Mouse (Mus musculus) lung, postnatal 0 days (tissue): ENCODE measurements at regions not wholly inside any gene's neighbourhood (a gene's known extent, or its start where the extent isn't known, plus 50 kb on each side); places are given as distances from the start of the nearest gene placed in this dataset.

Source experiments
- ATAC-seq: fragments of 200-750 bp; cut with Nextera tagmentation; 2 replicates; pipeline ENCODE4 v1.8.0; 2017; ENCODE audit warnings: moderate library complexity
- DNase-seq: peaks from one replicate; pipeline ENCODE4 v3.0.0-alpha.2; 2016; ENCODE audit warnings: low spot score
- H3K27ac ChIP-seq: fragments of 300-500 bp; sonication (generic); 2 replicates; pipeline ENCODE4 v1.5.1; 2014; ENCODE audit warnings: antibody characterized with exemption, mild to moderate bottlenecking, low read length, mixed read lengths
- H3K27me3 ChIP-seq: fragments of 300-500 bp; sonication (generic); replicated peaks from 2 replicates; pipeline ENCODE4 v1.6.1; 2014; ENCODE audit warnings: low read length, mixed read lengths; ENCODE audit not compliant: insufficient read depth
- H3K36me3 ChIP-seq: fragments of 300-500 bp; sonication (generic); 2 replicates; pipeline ENCODE4 v1.6.1; 2014; ENCODE audit warnings: low read length, mixed read lengths; ENCODE audit not compliant: insufficient read depth
- H3K4me1 ChIP-seq: fragments of 300-500 bp; sonication (generic); 2 replicates; pipeline ENCODE4 v1.6.1; 2014; ENCODE audit warnings: antibody characterized with exemption, low read depth, low read length, mixed read lengths; ENCODE audit not compliant: insufficient read depth
- H3K4me2 ChIP-seq: fragments of 300-500 bp; sonication (generic); replicated peaks from 2 replicates; pipeline ENCODE4 v1.6.1; 2014; ENCODE audit warnings: low read depth, mild to moderate bottlenecking, low read length, moderate library complexity, mixed read lengths
- H3K4me3 ChIP-seq: fragments of 300-500 bp; sonication (generic); 2 replicates; pipeline ENCODE4 v1.5.1; 2014; ENCODE audit warnings: low read depth, low read length
- H3K9ac ChIP-seq: fragments of 300-500 bp; sonication (generic); replicated peaks from 2 replicates; pipeline ENCODE4 v1.6.1; 2014; ENCODE audit warnings: low read depth, mild to moderate bottlenecking
- H3K9me3 ChIP-seq: fragments of 300-500 bp; sonication (generic); 2 replicates; pipeline ENCODE4 v1.6.1; 2016; ENCODE audit warnings: low read length, mixed read lengths
- CTCF ChIP-seq: IDR thresholded peaks from 2 replicates; pipeline ENCODE4 v1.5.1; 2016; ENCODE audit warnings: antibody characterized with exemption, mild to moderate bottlenecking
- EP300 ChIP-seq: IDR thresholded peaks from 2 replicates; pipeline ENCODE4 v1.6.1; 2016; ENCODE audit warnings: antibody characterized with exemption, mild to moderate bottlenecking, control low read depth
- WGBS: fragments of 180-500 bp; shearing (Covaris S2); extraction: QIAGEN DNeasy Blood & Tissue Kit; methylation state at CpG from one replicate; pipeline ENCODE4 v1.1.7; 2014; 5-methylcytosine and 5-hydroxymethylcytosine counted together

GRCm38 (mm10) chr6:16141009-16141408 lies 420.5 kb downstream of the Mdfic start:
- ATAC-seq = no peak
- Histone ChIP-seq H3K27ac (no peak overlapping the region), H3K9me3 (no peaks in the 10 kb centered on the region), H3K4me1 (no peaks in the 10 kb centered on the region), H3K27me3 (no peaks in the 10 kb centered on the region), H3K36me3 (no peaks in the 10 kb centered on the region), H3K4me2 (no peak overlapping the region), H3K4me3 (no peak overlapping the region), H3K9ac (no peak overlapping the region)
- TF ChIP-seq EP300 (no peak), CTCF (no peak)
- 57% methylated on average over 3 of the region's 3 CpGs for WGBS
- DNase-seq = no peak

DNA sequence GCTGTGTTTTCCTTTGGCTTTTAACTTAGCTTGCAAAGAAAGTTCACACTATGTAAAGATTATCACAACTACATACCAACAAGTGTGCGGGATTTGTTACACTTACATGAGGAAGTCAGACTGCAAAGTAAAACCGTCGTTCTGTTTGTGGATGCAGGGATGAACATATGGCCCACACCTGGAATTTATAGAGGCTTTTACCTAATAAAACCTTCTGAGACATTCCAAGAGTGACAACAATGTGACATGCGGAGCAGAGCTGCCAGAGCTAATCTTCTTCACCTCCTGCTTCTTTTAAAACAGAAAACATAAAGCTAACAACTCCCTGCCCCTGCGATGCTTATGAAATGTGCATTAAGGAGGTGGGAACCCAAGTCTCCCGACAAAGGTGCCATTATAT lies 424.1 kb downstream of the Mdfic start:
- TF ChIP-seq CTCF = no peak
- TF ChIP-seq EP300 = no peak
- no peaks in the 10 kb centered on the region for H3K4me1 ChIP-seq
- H3K9me3 ChIP-seq = no peaks in the 10 kb centered on the region
- H3K4me3 ChIP-seq = no peak overlapping the region
- no peaks in the 10 kb centered on the region for H3K27me3 ChIP-seq
- DNase-seq (no peak), ATAC-seq (no peak)
- H3K36me3 ChIP-seq = no peaks in the 10 kb centered on the region
- H3K4me2 ChIP-seq = no peak overlapping the region
- no peak overlapping the region for H3K9ac ChIP-seq
- H3K27ac ChIP-seq = no peak overlapping the region
- WGBS = 45% methylated on average over 6 of the region's 6 CpGs

DNA sequence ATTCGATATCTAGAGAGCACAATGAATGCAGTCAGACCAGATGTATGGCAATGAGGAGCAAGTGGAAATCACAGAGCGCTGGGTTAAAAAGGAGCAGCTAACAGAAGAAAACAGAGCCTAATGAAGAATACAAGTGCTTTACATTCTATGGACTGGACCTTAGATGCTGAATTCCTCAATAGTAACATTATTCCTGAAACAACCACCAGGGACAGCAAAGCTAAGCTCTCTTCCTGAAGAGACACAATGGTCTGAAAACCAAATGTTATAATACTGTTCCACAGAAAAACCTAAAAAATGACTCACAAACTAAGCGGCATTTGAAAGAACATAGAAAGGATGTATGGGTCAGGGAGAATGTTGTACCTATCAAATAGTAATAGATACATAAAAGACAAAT lies 430.1 kb downstream of the Mdfic start:
- TF ChIP-seq EP300 (no peak), CTCF (peak; percentile 49)
- WGBS = 85% methylated on average over 3 of the region's 3 CpGs
- Histone ChIP-seq H3K27me3 (no peaks in the 10 kb centered on the region), H3K4me2 (no peak overlapping the region), H3K9ac (no peak overlapping the region), H3K27ac (no peak overlapping the region), H3K36me3 (no peaks in the 10 kb centered on the region), H3K4me1 (no peaks in the 10 kb centered on the region), H3K9me3 (no peaks in the 10 kb centered on the region), H3K4me3 (no peak overlapping the region)
- no peak for ATAC-seq
- no peak for DNase-seq

GRCm38 (mm10) chr6:16151478-16151877 lies 431.0 kb downstream of the Mdfic start:
- Histone ChIP-seq H3K4me3 (no peak overlapping the region), H3K4me1 (no peaks in the 10 kb centered on the region), H3K4me2 (no peak overlapping the region), H3K9me3 (no peaks in the 10 kb centered on the region), H3K36me3 (no peaks in the 10 kb centered on the region), H3K9ac (no peak overlapping the region), H3K27ac (no peak overlapping the region), H3K27me3 (no peaks in the 10 kb centered on the region)
- no peak for TF ChIP-seq EP300
- TF ChIP-seq CTCF = no peak
- DNase-seq (no peak), ATAC-seq (no peak)

GRCm38 (mm10) chr6:16152691-16153090 lies 432.2 kb downstream of the Mdfic start:
- H3K36me3 ChIP-seq = no peaks in the 10 kb centered on the region
- DNase-seq (peak; percentile 69), ATAC-seq (peak; percentile 84)
- no peak overlapping the region for H3K27ac ChIP-seq
- H3K4me3 ChIP-seq = no peak overlapping the region
- peak; percentile 69; the same call in 1 of the 2 replicates for TF ChIP-seq EP300
- TF ChIP-seq CTCF = no peak
- no peak overlapping the region for H3K4me2 ChIP-seq
- H3K9me3 ChIP-seq = no peaks in the 10 kb centered on the region
- H3K4me1 ChIP-seq = no peaks in the 10 kb centered on the region
- WGBS = 27% methylated on average over 6 of the region's 6 CpGs
- H3K9ac ChIP-seq = no peak overlapping the region
- H3K27me3 ChIP-seq = no peaks in the 10 kb centered on the region

- TF ChIP-seq EP300 (no peak), CTCF (no peak)
- WGBS = 87% methylated on average over 2 of the region's 2 CpGs
- H3K27me3 ChIP-seq = no peaks in the 10 kb centered on the region
Measured at GRCm38 (mm10) chr6:16165012-16165411, 444.6 kb downstream of the Mdfic start.

DNA sequence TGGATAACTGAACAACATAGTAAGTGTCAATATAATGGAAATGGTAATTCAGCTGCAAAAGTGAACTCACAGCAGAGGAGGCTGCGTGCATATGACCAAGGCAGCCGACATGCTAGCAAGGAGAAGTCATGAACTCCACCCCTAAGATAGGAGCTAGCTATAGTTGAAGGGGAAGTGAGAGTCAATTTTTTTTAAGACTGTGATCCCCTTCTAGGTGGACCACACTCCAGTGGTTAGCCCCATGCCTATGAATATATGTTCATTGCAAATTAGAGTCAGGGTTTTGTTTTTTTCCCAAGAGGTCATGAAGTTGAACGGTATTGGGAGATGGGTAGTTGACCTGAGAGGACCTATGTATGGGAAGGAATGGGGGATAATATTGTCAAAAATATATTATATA lies 451.4 kb downstream of the Mdfic start:
- 88% methylated on average over 3 of the region's 3 CpGs for WGBS
- DNase-seq = no peak
- no peaks in the 10 kb centered on the region for H3K4me1 ChIP-seq
- H3K27me3 ChIP-seq = no peaks in the 10 kb centered on the region
- no peak overlapping the region for H3K4me2 ChIP-seq
- H3K27ac ChIP-seq = no peak overlapping the region
- no peaks in the 10 kb centered on the region for H3K36me3 ChIP-seq
- H3K9ac ChIP-seq = no peak overlapping the region
- ATAC-seq = no peak
- TF ChIP-seq EP300 (no peak), CTCF (no peak)
- H3K9me3 ChIP-seq = no peaks in the 10 kb centered on the region
- no peak overlapping the region for H3K4me3 ChIP-seq

More at GRCm38 (mm10) chr6:16165012-16165411, 444.6 kb downstream of the Mdfic start:
- Histone ChIP-seq H3K27ac (no peak overlapping the region), H3K36me3 (no peaks in the 10 kb centered on the region), H3K4me3 (no peak overlapping the region), H3K9me3 (no peaks in the 10 kb centered on the region), H3K4me2 (no peak overlapping the region), H3K4me1 (no peaks in the 10 kb centered on the region), H3K9ac (no peak overlapping the region)
- DNase-seq = no peak
- no peak for ATAC-seq
